Mouse (Mus musculus): ENCODE measurements at regions not wholly inside any gene's neighbourhood (a gene's known extent, or its start where the extent isn't known, plus 50 kb on each side); places are given as distances from the start of the nearest gene placed in this dataset.

GRCm38 (mm10) chr8:6780983-6781382, 1675.8 kb upstream of the Slc10a2 start:
- TF ChIP-seq CTCF (IDR thresholded peaks at IDR 0.05; ENCODE audit: low read depth, low read length) (no peak), POLR2A (IDR thresholded peaks at IDR 0.05; ENCODE audit: borderline replicate concordance, low read depth, low read length) (no peak)

Data from bone marrow macrophage, adult 2 months (primary cell).